Mouse (Mus musculus) adrenal gland, postnatal 14 days (tissue): ENCODE results near the gene Leng8. TPM values are rescaled to one million over a fixed set of nuclear protein-coding genes. Genes with fewer than 3 reads are reported as not detected.

ENCODE experiments used
- DNase-seq: peaks from one replicate; pipeline ENCODE4 v3.0.0; 2021; ENCODE audit warnings: mixed read lengths
- total RNA-seq: library from RNA; stranded (reverse); gene quantifications from 2 replicates; pipeline ENCODE4 v1.2.3, GENCODE M21; 2021

Leng8 gene
- total RNA-seq, 1 experiment from 2014 or later: 97.9 TPM

DNA sequence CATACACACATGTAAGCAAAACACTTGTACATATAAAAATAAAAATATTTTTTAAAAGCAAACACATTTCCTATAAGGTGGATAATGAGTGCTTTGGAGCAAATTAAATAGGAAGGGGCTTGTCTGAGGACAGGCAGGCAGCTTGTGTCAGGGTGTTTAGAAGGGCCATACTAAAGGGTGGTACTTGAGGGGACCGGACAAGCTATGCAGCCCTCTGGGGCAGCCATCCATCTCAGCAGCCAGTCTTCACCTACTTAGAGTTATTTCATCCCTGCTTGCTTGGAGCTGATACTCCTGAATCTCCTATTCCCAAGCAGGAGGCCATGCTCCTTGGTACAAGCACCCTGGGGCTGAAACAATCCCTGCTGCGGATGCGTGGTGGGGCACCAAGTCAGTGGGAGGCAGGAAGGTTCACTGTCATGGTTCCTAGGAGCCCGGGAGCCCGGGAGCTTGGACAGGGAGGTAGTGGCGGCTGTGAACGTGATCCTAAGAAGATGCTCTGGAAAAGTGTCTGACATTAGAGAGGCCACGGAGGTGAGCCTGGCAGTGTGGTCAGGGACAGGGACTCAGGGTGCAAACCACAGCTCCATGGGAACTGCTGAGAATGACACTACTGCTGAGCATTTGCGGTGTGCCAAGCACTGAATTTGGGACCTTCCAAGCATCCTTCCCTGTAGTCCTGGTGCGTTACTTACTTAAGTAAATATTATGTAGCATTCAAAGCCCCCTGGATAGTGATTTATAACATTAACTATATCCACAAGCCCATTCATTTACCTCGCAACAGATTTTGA, 9.7 kb upstream of the Leng8 start:
- DNase-seq: no peak

DNA sequence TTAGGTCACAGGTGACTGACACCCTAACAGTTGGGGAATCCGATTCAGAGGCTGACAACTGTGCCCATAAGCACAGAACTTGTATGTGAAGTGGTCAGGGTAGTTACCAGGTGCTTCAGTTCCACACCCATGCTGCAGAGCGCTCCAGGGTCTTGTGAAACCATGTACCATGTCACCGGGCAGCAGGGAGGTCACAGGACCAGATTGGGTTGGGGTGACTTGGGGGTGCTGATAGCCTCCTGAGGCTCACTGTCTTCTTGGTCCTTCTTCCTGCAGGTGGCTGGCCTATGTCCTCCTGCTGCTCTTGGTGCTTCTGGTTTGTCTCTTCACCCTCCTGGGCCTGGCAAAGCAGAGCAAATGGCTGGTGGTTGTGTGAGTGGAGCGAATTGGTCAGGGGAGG, 8.9 kb upstream of the Leng8 start:
- no peak for DNase-seq

DNA sequence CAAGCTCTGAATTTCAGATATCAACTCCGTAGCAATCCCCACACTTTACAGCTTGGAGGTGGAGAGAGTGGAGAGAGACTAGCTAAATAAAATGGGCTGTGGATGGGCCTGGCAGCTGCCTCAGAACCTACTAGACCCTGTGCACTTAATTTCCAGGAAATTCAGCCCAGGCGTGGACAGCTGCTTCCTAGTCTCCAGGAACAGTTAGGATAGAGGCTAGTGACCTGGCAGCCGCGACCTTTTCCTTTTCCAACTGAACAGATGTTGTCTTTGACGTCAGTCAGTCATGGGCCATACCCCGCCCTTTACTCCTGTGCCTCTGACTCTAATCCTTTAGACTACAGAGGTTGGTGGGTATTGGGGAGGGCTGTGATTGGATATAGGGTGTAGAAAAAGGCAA, 8.0 kb upstream of the Leng8 start:
- no peak for DNase-seq

DNA sequence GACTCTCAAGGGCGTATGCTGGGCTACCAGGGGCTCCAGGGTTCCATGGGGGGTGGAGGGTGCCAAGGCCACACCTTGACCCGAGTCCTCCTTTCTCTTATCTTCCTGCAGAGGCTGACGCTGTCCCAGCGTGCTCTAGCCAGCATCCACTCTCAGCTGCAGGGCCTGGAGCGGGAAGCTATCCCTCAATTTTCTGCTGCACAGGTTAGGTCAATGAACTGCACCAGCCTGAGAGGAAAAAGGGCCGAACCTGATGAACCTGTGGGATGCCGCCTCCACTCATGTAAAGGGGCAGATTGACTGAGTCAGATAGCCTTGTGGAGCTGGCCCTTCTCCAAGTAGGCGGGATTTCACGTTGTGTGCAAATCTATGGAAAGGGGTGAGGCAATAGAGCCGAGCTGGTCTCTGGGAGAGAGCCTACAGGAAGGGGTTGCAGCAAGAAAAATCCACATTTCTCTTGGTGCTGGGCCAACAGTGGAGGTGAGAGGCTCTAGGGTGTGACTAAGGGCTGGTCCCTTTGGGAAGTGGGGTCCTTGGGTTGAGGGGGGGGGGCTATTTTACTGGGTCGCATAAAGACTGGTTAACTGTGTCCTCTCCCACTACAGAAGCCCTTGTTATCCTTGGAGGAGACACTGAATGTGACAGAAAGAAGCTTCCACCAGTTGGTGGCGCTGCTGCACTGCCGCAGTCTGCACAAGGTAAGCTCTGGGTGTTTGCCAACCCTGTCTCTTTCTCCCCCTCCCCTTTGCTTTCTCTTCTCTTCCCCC, 6.0 kb upstream of the Leng8 start:
- DNase-seq: peak; percentile 86

DNA sequence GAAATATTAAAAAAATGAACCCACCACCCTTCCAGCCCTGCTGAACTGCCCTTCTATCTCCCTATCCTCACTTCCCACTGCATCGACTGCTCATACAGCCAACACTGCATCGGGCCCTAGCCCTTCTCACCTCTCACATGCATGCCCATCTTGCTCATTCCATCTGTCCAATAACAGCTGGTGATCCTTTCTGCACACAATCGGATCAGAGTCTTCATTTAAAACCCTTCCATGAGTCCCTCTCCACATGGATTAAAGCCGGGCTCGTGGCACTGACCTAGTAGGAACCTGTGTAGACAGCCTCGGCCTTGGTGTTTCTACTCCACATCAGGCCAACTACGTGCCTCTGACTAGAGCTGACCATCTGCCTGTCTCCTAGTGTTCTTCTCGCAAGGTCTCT, 4.9 kb upstream of the Leng8 start:
- DNase-seq: no peak

DNA sequence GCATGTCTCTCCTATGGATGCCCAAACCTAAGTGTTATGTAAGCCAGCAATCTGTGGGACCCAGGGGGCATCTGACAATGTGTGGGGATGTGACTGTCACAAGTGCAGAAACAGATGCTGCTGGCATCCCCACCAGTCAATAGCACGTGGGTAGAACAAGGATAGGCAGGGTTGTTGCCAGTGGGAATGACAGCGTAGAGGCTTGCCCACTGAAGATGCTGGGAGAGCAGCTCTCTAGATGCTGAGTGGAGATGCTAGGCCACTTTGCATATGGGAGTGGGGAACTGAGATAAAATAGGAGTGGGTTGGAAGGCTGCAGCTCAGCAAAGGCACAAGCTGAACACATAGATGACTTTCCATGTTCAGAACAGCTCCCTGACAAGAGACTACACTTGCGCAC, 4.3 kb upstream of the Leng8 start:
- DNase-seq: no peak

- no peak for DNase-seq
These were observed 3.8 kb upstream of the Leng8 start for GRCm38 (mm10) chr7:4132998-4133397.

DNA sequence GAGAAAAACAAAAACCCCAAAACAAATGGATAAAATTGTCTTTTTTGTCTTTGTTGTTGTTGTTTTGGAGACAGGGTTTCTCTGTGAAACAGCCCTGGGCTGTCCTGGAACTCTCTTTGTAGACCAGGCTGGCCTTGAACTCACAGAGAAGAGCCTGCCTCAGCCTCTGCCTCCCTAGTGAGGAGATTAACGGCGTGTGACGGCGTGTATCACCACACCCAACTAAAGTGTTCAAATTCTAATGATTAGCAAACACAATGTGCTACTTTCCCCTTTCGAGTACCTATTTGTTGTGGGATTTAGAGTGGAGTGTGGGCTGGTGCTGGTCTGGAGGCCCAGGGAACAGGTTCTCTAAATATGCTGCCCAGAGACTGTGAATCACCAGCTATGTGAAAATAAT, 1.9 kb upstream of the Leng8 start:
- DNase-seq: no peak

GRCm38 (mm10) chr7:4136404-4136770, 452 bp upstream of the Leng8 start:
- DNase-seq: peak; percentile 26

- DNase-seq: no peak
These were observed 907 bp downstream of the Leng8 start for GRCm38 (mm10) chr7:4137746-4138145.

DNA sequence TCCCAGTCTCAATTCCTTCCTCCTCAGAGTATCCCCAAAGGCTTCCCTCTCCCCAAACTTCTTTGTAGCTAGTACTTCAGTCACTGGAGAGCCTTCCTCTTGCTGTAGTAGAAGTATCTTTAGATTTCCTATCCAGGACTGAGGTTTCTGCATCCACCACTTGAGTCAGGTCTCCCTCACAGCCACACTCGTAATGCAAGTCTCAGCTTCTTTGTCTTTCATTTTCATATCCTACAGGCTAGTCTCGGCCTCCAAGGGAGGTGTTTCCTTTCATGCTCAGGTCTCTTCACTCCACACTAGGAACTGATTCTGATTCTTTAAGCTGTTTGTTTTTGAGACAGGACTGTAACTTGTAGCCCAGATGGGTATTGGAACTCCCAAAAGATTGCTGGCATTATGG, 1.3 kb downstream of the Leng8 start:
- DNase-seq: no peak

DNA sequence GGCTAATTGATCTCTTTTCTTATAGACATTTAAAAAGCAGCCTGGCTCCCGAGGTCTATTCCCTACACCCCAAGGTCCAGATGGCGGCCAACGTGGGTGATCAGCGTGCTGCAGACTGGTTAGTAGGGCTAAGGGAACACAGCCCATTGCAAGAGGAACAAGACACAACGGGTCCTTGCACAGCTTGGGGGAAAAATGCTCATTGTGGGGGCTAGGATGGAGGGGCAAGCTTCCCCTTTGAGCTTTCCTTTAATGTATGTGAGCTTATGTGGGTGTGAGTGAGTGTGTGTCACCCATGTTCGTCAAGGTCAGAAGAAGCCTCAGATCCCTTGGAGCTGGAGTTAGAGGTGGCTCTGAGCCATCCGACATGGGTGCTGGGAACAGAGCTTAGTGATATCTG, 1.8 kb downstream of the Leng8 start:
- no peak for DNase-seq

GRCm38 (mm10) chr7:4139391-4139790, 2.6 kb downstream of the Leng8 start:
- no peak for DNase-seq

DNA sequence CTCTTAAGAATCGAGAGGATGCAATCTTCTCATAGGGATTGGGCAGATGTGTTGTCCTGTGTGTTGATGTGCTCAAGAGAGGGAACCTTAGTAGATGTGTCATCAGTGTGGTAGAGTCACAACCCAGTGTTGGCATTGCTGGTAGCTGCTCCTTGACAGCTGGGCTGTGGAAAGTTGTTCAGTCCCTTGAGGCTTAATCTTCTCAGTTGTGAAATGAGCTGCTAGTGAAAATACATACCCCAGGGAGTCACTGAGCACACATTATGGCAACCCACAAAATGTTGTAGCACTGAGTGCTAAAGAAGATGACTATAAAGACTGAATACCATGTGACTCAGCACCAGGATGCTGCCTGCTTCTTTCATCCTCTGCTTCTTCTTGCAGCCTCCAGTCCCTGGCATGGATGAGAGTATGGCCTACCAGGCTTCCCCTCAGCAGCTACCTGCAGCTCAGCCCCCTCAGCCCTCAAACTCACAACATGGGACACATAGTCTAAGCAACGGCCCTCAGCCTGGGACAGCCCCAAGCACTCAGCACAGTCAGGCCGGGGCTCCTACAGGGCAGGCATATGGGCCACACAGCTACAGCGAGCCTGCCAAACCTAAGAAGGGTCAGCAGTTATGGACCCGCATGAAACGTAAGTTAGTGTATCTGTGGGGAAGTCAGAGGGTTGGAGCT, 4.9 kb downstream of the Leng8 start:
- no peak for DNase-seq

GRCm38 (mm10) chr7:4142796-4143445, 6.1 kb downstream of the Leng8 start:
- no peak for DNase-seq

GRCm38 (mm10) chr7:4143506-4143905, 6.7 kb downstream of the Leng8 start:
- DNase-seq: no peak

DNA sequence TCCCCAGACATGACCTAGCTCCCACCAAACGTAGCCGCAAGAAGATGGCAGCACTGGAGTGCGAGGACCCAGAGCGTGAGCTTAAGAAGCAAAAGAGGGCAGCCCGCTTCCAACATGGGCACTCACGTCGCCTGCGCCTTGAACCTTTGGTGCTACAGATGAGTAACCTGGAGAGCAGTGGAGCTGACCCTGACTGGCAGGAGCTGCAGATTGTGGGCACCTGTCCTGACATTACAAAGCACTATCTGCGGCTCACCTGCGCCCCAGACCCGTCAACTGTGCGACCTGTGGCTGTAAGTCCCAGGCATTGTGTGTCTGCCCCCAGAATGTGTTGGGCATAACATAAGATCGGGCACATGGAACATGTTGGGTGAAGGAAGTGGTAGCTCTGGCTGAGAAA, 7.2 kb downstream of the Leng8 start:
- DNase-seq: no peak

- no peak for DNase-seq
These were observed 8.1 kb downstream of the Leng8 start for GRCm38 (mm10) chr7:4144766-4145551.

GRCm38 (mm10) chr7:4145552-4146190, 8.8 kb downstream of the Leng8 start:
- DNase-seq: peak; percentile 84

DNA sequence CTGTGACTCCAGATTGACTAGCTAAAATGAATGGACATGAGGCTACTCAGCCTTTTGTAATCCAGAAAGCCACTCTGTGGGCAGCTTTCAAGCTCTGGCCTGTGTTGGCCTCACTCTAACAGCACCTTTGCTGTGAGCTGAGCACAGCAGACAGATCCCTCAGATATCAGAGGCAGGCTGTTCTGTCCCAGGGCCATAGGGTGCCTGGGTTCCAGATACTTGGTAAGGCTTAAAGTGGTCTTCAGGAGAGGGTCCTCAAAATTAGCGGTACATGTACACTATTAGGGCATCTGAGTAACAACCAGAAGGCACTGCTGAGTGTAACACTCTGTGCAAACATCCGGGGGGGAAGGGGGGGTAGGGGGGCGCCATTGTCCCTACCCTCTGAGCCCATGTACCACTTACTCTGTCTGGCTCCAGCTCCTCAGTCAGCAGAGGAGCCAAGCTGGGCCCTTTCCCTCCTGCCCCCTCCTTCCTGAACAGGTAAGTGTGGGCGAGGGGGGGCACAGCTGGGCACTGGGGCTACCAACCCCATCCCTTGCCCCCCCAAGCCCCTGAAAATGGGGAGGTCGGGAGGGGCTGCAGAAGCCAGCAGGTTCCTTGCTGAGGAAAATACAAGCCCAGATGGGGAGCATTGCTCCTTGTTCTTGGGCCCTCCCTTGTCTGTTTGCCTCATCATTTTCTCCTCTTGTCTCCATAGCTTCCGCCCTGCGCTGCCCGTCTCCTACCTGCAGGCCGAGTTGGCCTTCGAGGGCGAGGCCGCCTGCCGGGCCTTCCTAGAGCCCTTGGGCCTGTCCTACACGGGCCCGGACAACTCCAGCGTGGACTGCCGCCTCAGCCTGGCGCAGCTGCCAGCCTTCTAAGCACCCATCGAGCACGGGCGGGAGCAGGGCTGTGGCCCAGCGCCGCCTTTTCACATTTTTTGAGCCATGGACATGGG, 9.7 kb downstream of the Leng8 start:
- no peak for DNase-seq
